Mouse (Mus musculus) forebrain, embryonic 14.5 days (tissue): ENCODE measurements at regions not wholly inside any gene's neighbourhood (a gene's known extent, or its start where the extent isn't known, plus 50 kb on each side); places are given as distances from the start of the nearest gene placed in this dataset.

Source experiments
- ATAC-seq: fragments of 200-750 bp; cut with Nextera tagmentation; 2 replicates; pipeline ENCODE4 v1.8.0; 2017; ENCODE audit warnings: mild to moderate bottlenecking, moderate library complexity
- DNase-seq: peaks from one replicate; pipeline ENCODE4 v3.0.0-alpha.2; 2015; ENCODE audit warnings: low spot score
- H3K27ac ChIP-seq: fragments of 300-500 bp; sonication (generic); 2 replicates; pipeline ENCODE4 v1.5.1; 2014; ENCODE audit warnings: low read depth, mild to moderate bottlenecking, control low read depth, low read length, moderate library complexity
- H3K27me3 ChIP-seq: fragments of 300-500 bp; sonication (generic); replicated peaks from 2 replicates; pipeline ENCODE4 v1.6.1; 2014; ENCODE audit warnings: low read length, control low read depth, mixed read lengths; ENCODE audit not compliant: control insufficient read depth, insufficient read depth
- H3K36me3 ChIP-seq: fragments of 300-500 bp; sonication (generic); 2 replicates; pipeline ENCODE4 v1.6.1; 2014; ENCODE audit warnings: low read length, control low read depth; ENCODE audit not compliant: control insufficient read depth, insufficient read depth
- H3K4me1 ChIP-seq: fragments of 300-500 bp; sonication (generic); 2 replicates; pipeline ENCODE4 v1.6.1; 2014; ENCODE audit warnings: antibody characterized with exemption, low read length, control low read depth; ENCODE audit not compliant: control insufficient read depth, insufficient read depth
- H3K4me2 ChIP-seq: fragments of 300-500 bp; sonication (generic); 2 replicates; pipeline ENCODE4 v1.6.1; 2014; ENCODE audit warnings: mild to moderate bottlenecking, control low read depth, low read length
- H3K4me3 ChIP-seq: fragments of 300-500 bp; sonication (generic); 2 replicates; pipeline ENCODE4 v1.5.1; 2014; ENCODE audit warnings: low read depth, low read length, control low read depth
- H3K9ac ChIP-seq: fragments of 300-500 bp; sonication (generic); 2 replicates; pipeline ENCODE4 v1.6.1; 2014; ENCODE audit warnings: mild to moderate bottlenecking, low read length, control low read depth, moderate library complexity
- H3K9me3 ChIP-seq: fragments of 300-500 bp; sonication (generic); replicated peaks from 2 replicates; pipeline ENCODE4 v1.6.1; 2016; ENCODE audit warnings: low read length, control low read depth, mixed read lengths; ENCODE audit not compliant: control insufficient read depth
- WGBS: fragments of 180-500 bp; shearing (Covaris S2); extraction: QIAGEN DNeasy Blood & Tissue Kit; methylation state at CpG from one replicate; pipeline ENCODE4 v1.1.7; 2014; 5-methylcytosine and 5-hydroxymethylcytosine counted together

DNA sequence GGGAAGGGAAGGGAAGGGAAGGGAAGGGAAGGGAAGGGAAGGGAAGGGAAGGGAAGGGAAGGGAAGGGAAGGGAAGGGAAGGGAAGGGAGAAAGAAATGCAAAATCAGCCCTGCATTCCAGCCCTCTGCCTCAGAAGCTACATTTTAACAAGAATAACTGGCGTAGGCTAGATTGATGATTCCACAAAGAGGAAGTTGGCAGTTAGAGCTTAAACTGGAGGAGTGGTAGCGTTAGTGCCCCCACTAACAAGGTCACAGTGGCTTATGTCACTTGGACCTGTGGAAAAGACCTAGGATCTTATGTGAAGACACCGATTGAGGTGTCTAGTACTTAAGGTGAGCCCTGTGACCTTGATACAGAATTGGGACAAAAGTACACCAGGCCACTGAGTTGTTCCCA, 51.0 kb upstream of the Abca1 start:
- Histone ChIP-seq H3K9ac (no peak overlapping the region), H3K27ac (no peak overlapping the region), H3K36me3 (no peaks in the 10 kb centered on the region), H3K4me3 (no peak overlapping the region), H3K27me3 (no peaks in the 10 kb centered on the region), H3K4me1 (no peaks in the 10 kb centered on the region), H3K9me3 (no peaks in the 10 kb centered on the region), H3K4me2 (no peak overlapping the region)
- DNase-seq, result no peak
- ATAC-seq, result no peak
- WGBS, result 91% methylated on average over 3 of the region's 3 CpGs
